Comparison of ENCODE assay signal across 8 mouse cellular contexts in the genomic region with DNA sequence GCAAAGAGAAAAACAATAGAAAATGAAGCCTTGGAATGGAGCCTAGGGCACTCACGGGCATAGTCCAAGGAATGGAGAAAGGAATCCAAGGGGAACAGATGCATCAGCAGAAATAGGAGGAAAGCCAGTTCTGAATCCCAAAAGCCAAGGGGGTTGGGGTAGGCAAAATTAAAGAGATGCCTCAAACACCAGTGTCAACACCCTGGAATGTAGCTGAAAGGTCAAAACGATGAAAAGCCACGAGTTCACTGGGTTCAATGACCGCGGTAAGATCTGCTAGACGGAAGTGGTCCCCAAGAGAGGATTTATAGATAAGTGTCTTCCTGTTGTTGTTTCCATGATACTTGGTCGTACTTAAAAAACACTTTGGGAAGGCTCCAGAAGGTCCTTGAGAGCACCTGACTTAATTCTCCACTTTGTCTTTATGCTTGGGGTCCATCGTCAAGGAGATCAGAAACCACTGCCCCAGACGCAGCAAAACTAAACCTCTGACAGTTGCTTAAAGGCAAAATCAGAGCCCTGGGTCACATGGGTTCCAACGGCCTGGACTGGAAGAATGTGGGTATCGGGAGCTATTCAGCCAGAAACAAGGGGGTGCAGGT. TPM values are rescaled to one million over a fixed set of nuclear protein-coding genes. Genes with fewer than 3 reads are reported as not detected.
DNase-seq lines count a peak whose midpoint lies in the region; ATAC-seq and TF ChIP-seq lines count a peak whose summit lies in the region.

No protein-coding gene starts in this region.

- no peaks in the 10 kb centered on the region for H3K9me3 ChIP-seq in heart, embryonic 15.5 days (replicated peaks)

- no peaks in the 10 kb centered on the region for H3K36me3 ChIP-seq in heart, embryonic 15.5 days

- peak overlapping the region; percentile 79 for H3K4me3 ChIP-seq in cortical plate, adult 2 months (ENCODE audit: insufficient read depth, low read length)
- peak overlapping the region; percentile 99 for H3K4me3 ChIP-seq in heart, embryonic 15.5 days

- no peak for TF ChIP-seq CTCF in cortical plate, adult 2 months (IDR thresholded peaks at IDR 0.05; ENCODE audit: extremely low read depth, insufficient read depth, low read length)

- peak; percentile 15 to 29 for DNase-seq in spleen, postnatal 36 days (ENCODE audit: low spot score in 2 of 2)
- DNase-seq in spleen, adult 18-20 months, result no peak
- DNase-seq in kidney, postnatal 25 days, result peak; percentile 47 to 60
- peak; percentile 29 for DNase-seq in mesoderm, embryonic 11.5 days (ENCODE audit: low read depth, low spot score)
- no peak for DNase-seq in T-cell, adult 2 months (ENCODE audit: low spot score)
- DNase-seq in thymus, postnatal 36 days, result no peak

- peak overlapping the region; percentile 90 for H3K9ac ChIP-seq in heart, embryonic 15.5 days

- peak; percentile 40 for ATAC-seq in heart, embryonic 15.5 days (replicated peaks; ENCODE audit: insufficient number of reproducible peaks, insufficient read depth, low FRiP score, low read depth)

- H3K27ac ChIP-seq in cortical plate, adult 2 months (ENCODE audit: insufficient read depth, low read length), result peak overlapping the region; percentile 63
- H3K27ac ChIP-seq in heart, embryonic 15.5 days, result peak overlapping the region; percentile 96

- peaks cover 5% of the 10 kb centered on the region; the same call in 1 of the 2 replicates for H3K4me1 ChIP-seq in cortical plate, adult 2 months (ENCODE audit: control insufficient read depth, insufficient read depth, low read length)
- H3K4me1 ChIP-seq in heart, embryonic 15.5 days (replicated peaks), result peaks cover 15% of the 10 kb centered on the region

- TF ChIP-seq POLR2A in cortical plate, adult 2 months (IDR thresholded peaks at IDR 0.05; ENCODE audit: extremely low read depth, insufficient read depth, low read length), result no peak

- 2% methylated on average over 11 of the region's 11 CpGs for WGBS in heart, embryonic 15.5 days

- H3K27me3 ChIP-seq in heart, embryonic 15.5 days, result no peaks in the 10 kb centered on the region

- peak overlapping the region; percentile 87 for H3K4me2 ChIP-seq in heart, embryonic 15.5 days

RNA-seq across cellular contexts. Expression of gene Gmfb, which starts 0.7 kb away (rescaled TPM):
- 82.0 and 83.9 TPM in 2 replicates for polyA plus RNA-seq in cortical plate, adult 2 months (2012; rRNA removed)
- polyA plus RNA-seq in heart, embryonic 15.5 days (2015; fragmentation: Nextera tagmentation; extraction: Ambion mirVana), result 45.1 and 48.8 TPM in 2 replicates

RNA-seq across cellular contexts. Expression of gene Cgrrf1, which starts 10.6 kb away (rescaled TPM):
- 42.1 and 44.6 TPM in 2 replicates for polyA plus RNA-seq in cortical plate, adult 2 months (2012; rRNA removed)
- polyA plus RNA-seq in heart, embryonic 15.5 days (2015; fragmentation: Nextera tagmentation; extraction: Ambion mirVana), result 24.0 and 26.6 TPM in 2 replicates

RNA-seq across cellular contexts. Expression of gene Cnih1, which starts 33.2 kb away (rescaled TPM):
- 106 and 114 TPM in 2 replicates for polyA plus RNA-seq in cortical plate, adult 2 months (2012; rRNA removed)
- 139 and 140 TPM in 2 replicates for polyA plus RNA-seq in heart, embryonic 15.5 days (2015; fragmentation: Nextera tagmentation; extraction: Ambion mirVana)

Comparison
In these comparisons a context has a peak if more than half of its experiments do, and no peak if none do; other contexts are left out.
1. DNase-seq: peak in spleen, postnatal 36 days (2 of 2), kidney, postnatal 25 days (2 of 2) and mesoderm, embryonic 11.5 days (single experiment); none in spleen, adult 18-20 months (0 of 2), T-cell, adult 2 months (single experiment) and thymus, postnatal 36 days (0 of 2).